Mouse (Mus musculus) kidney, adult 2 months (tissue): ENCODE measurements at regions not wholly inside any gene's neighbourhood (a gene's known extent, or its start where the extent isn't known, plus 50 kb on each side); places are given as distances from the start of the nearest gene placed in this dataset.

Source experiments
- DNase-seq: peaks from one replicate; pipeline ENCODE4 v3.0.0; 2021
- H3K27ac ChIP-seq: fragments of 200-500 bp; 2 replicates; pipeline ENCODE4 v1.5.1; 2012; ENCODE audit warnings: low read depth, low read length, control low read depth, inconsistent platforms; ENCODE audit not compliant: insufficient read depth
- H3K27me3 ChIP-seq: fragments of 200-500 bp; replicated peaks from 2 replicates; pipeline ENCODE4 v1.6.1; 2012; ENCODE audit warnings: mild to moderate bottlenecking, moderate library complexity, low read length, inconsistent platforms; ENCODE audit not compliant: control insufficient read depth, insufficient read depth
- H3K36me3 ChIP-seq: fragments of 200-500 bp; 2 replicates; pipeline ENCODE4 v1.6.1; 2012; ENCODE audit warnings: mild to moderate bottlenecking, moderate library complexity, low read length, inconsistent platforms; ENCODE audit not compliant: control insufficient read depth, insufficient read depth
- H3K4me1 ChIP-seq: fragments of 200-500 bp; 2 replicates; pipeline ENCODE4 v1.6.1; 2011; ENCODE audit warnings: low read length; ENCODE audit not compliant: control insufficient read depth, insufficient read depth
- H3K4me3 ChIP-seq: fragments of 200-500 bp; 2 replicates; pipeline ENCODE4 v1.5.1; 2011; ENCODE audit warnings: mild to moderate bottlenecking, low read depth, low read length, control low read depth; ENCODE audit not compliant: insufficient read depth
- CTCF ChIP-seq: fragments of 200-500 bp; conservative IDR thresholded peaks from 2 replicates; pipeline ENCODE4 v1.5.1; 2011; ENCODE audit warnings: low read depth, mild to moderate bottlenecking, control low read depth, low read length, moderate library complexity, mixed read lengths; ENCODE audit not compliant: insufficient read depth, insufficient read length
- POLR2A ChIP-seq: fragments of 200-500 bp; IDR thresholded peaks from one replicate; pipeline ENCODE4 v1.6.1; 2011; ENCODE audit warnings: low read depth, low read length, control low read depth
- WGBS: fragments of 180-500 bp; shearing (Covaris S2); methylation state at CpG from one replicate; pipeline ENCODE4 v1.1.7; 2018; 5-methylcytosine and 5-hydroxymethylcytosine counted together

- peaks cover 5% of the 10 kb centered on the region; the same call in 1 of the 2 replicates for H3K4me1 ChIP-seq
- H3K27me3 ChIP-seq = no peaks in the 10 kb centered on the region
- 66% methylated on average over 2 of the region's 2 CpGs for WGBS
- TF ChIP-seq POLR2A (no peak), CTCF (peak; percentile 72)
- no peaks in the 10 kb centered on the region for H3K36me3 ChIP-seq
- DNase-seq = peak; percentile 85
- no peak overlapping the region for H3K27ac ChIP-seq
- no peak overlapping the region for H3K4me3 ChIP-seq
Measured at GRCm38 (mm10) chr13:93243076-93243475, 50.9 kb upstream of the Tent2 start.

GRCm38 (mm10) chr13:93248711-93249110 is 50.7 kb upstream of the Homer1 start:
- TF ChIP-seq POLR2A (no peak), CTCF (no peak)
- H3K4me3 ChIP-seq = no peak overlapping the region
- no peak for DNase-seq
- H3K36me3 ChIP-seq = no peaks in the 10 kb centered on the region
- 83% methylated on average over 4 of the region's 4 CpGs for WGBS
- no peaks in the 10 kb centered on the region for H3K27me3 ChIP-seq
- H3K4me1 ChIP-seq = no peaks in the 10 kb centered on the region
- no peak overlapping the region for H3K27ac ChIP-seq
